Mouse (Mus musculus) limb, embryonic 14.5 days (tissue): ENCODE measurements around the gene Zfp36l1. TPM values are rescaled to one million over a fixed set of nuclear protein-coding genes. Genes with fewer than 3 reads are reported as not detected.

ENCODE experiments used
- ATAC-seq: fragments of 200-750 bp; cut with Nextera tagmentation; 2 replicates; pipeline ENCODE4 v1.8.0; 2017; ENCODE audit warnings: low read depth, moderate number of reproducible peaks, moderate TSS enrichment; ENCODE audit not compliant: low FRiP score
- DNase-seq: peaks from one replicate; pipeline ENCODE4 v3.0.0-alpha.2; 2015; ENCODE audit warnings: low spot score
- H3K27ac ChIP-seq: fragments of 300-500 bp; sonication (generic); replicated peaks from 2 replicates; pipeline ENCODE4 v1.5.1; 2014; ENCODE audit warnings: low read depth, mild to moderate bottlenecking, low read length, moderate library complexity, mixed read lengths
- H3K27me3 ChIP-seq: fragments of 300-500 bp; sonication (generic); 2 replicates; pipeline ENCODE4 v1.6.1; 2014; ENCODE audit warnings: low read length, mixed read lengths; ENCODE audit not compliant: control insufficient read depth, insufficient read depth
- H3K36me3 ChIP-seq: fragments of 300-500 bp; sonication (generic); 2 replicates; pipeline ENCODE4 v1.6.1; 2014; ENCODE audit warnings: mild to moderate bottlenecking, low read length, moderate library complexity, mixed read lengths; ENCODE audit not compliant: control insufficient read depth, insufficient read depth
- H3K4me1 ChIP-seq: fragments of 300-500 bp; sonication (generic); 2 replicates; pipeline ENCODE4 v1.6.1; 2014; ENCODE audit warnings: antibody characterized with exemption, low read length, mixed read lengths; ENCODE audit not compliant: control insufficient read depth, insufficient read depth
- H3K4me2 ChIP-seq: fragments of 300-500 bp; sonication (generic); replicated peaks from 2 replicates; pipeline ENCODE4 v1.6.1; 2014; ENCODE audit warnings: low read depth, mild to moderate bottlenecking, low read length, moderate library complexity; ENCODE audit not compliant: severe bottlenecking
- H3K4me3 ChIP-seq: fragments of 300-500 bp; sonication (generic); replicated peaks from 2 replicates; pipeline ENCODE4 v1.5.1; 2014; ENCODE audit warnings: low read length
- H3K9ac ChIP-seq: fragments of 300-500 bp; sonication (generic); 2 replicates; pipeline ENCODE4 v1.6.1; 2014; ENCODE audit warnings: mild to moderate bottlenecking, low read depth, low read length, moderate library complexity; ENCODE audit not compliant: severe bottlenecking
- H3K9me3 ChIP-seq: fragments of 300-500 bp; sonication (generic); 2 replicates; pipeline ENCODE4 v1.6.1; 2016; ENCODE audit warnings: low read length; ENCODE audit not compliant: control insufficient read depth
- POLR2A ChIP-seq: fragments of 200-500 bp; IDR thresholded peaks from 2 replicates; pipeline ENCODE4 v1.8.0; 2012; ENCODE audit warnings: inconsistent platforms, mild to moderate bottlenecking, moderate library complexity, borderline replicate concordance; ENCODE audit not compliant: insufficient read depth, insufficient read length; ENCODE audit errors: extremely low read depth
- WGBS: fragments of 180-500 bp; shearing (Covaris S2); extraction: QIAGEN DNeasy Blood & Tissue Kit; methylation state at CpG from one replicate; pipeline ENCODE4 v1.1.7; 2014; 5-methylcytosine and 5-hydroxymethylcytosine counted together
- polyA plus RNA-seq, 2 experiments: library from polyadenylated mRNA; depleted of rRNA in 1 of 2; stranded (reverse) in 1 of 2; unstranded in 1 of 2; fragments of >200 nt; fragmentation: Nextera tagmentation in 1 of 2; extraction: Ambion mirVana in 1 of 2; gene quantifications; 2 replicates each; pipeline versions ENCODE4 v1.2.1 to v1.2.3; 2012 to 2014

Gene Zfp36l1
- polyA plus RNA-seq, 2 experiments = 195 to 245 TPM

DNA sequence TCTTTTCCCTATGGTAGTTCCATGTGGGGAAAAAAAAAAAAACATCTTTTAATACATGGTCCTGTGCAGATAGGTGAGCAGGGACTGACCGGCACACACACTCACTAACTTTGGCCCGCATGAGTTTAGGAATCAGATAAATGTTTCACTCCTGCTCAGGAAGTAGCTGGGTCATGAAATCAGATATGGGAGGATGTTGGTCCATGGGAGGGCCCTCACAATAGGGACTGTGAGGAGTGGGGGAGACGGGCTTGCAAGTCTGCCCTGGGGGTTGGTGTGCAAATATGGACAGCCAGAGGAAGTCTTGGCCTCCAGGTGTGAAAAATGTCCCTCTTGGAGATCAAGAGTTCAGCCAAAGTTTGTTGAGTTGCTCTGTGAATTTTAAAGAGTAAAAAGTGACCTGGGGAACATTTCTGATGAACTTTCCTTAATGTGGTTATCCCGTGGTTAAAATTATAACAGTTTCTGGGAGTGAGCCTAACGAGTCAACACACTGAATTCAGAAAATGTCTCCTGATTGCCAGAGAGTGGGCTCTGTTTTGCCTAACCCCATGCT lies 53.0 kb downstream of the Zfp36l1 start:
- ATAC-seq = no peak
- H3K4me3 ChIP-seq = no peak overlapping the region
- no peak for TF ChIP-seq POLR2A
- no peak overlapping the region for H3K27ac ChIP-seq
- H3K9me3 ChIP-seq = no peaks in the 10 kb centered on the region
- no peaks in the 10 kb centered on the region for H3K36me3 ChIP-seq
- H3K4me1 ChIP-seq = peaks cover 39% of the 10 kb centered on the region
- no peaks in the 10 kb centered on the region for H3K27me3 ChIP-seq
- no peak for DNase-seq
- WGBS = 42% methylated on average over 5 of the region's 5 CpGs
- no peak overlapping the region for H3K4me2 ChIP-seq
- no peak overlapping the region for H3K9ac ChIP-seq

Other genes with a start within 250 kb of the Zfp36l1 start
- 92.3 and 95.9 TPM in 2 replicates for gene Actn1, start 147.4 kb upstream of the Zfp36l1 start, polyA plus RNA-seq (2012; rRNA removed)
- gene Actn1, start 147.4 kb upstream of the Zfp36l1 start, polyA plus RNA-seq (2014; fragmentation: Nextera tagmentation; extraction: Ambion mirVana) = 35.8 and 39.1 TPM in 2 replicates